Mouse (Mus musculus): ENCODE measurements around the gene Pgrmc1.

GRCm38 (mm10) chrX:36591539-36591938 is 6.5 kb upstream of the Pgrmc1 start:
- TF ChIP-seq POLR2A (IDR thresholded peaks at IDR 0.05; ENCODE audit: low read depth, low read length) (no peak), CTCF (conservative IDR thresholded peaks at IDR 0.05; ENCODE audit: insufficient read depth, insufficient read length, low read depth, low read length) (no peak)

All from kidney, adult 2 months (tissue).